Mouse (Mus musculus) hindbrain, embryonic 15.5 days (tissue): ENCODE data around the gene Il1rl1. TPM values are rescaled to one million over a fixed set of nuclear protein-coding genes. Genes with fewer than 3 reads are reported as not detected.

Experiments used
- ATAC-seq: fragments of 200-750 bp; cut with Nextera tagmentation; 2 replicates; pipeline ENCODE4 v1.8.0; 2017; ENCODE audit warnings: low read depth, moderate number of reproducible peaks, moderate TSS enrichment; ENCODE audit not compliant: low FRiP score
- H3K27ac ChIP-seq: fragments of 300-500 bp; sonication (generic); replicated peaks from 2 replicates; pipeline ENCODE4 v1.5.1; 2015; ENCODE audit warnings: mild to moderate bottlenecking, inconsistent platforms
- H3K27me3 ChIP-seq: fragments of 300-500 bp; sonication (generic); 2 replicates; pipeline ENCODE4 v1.6.1; 2015; ENCODE audit warnings: control low read depth, inconsistent platforms
- H3K36me3 ChIP-seq: fragments of 300-500 bp; sonication (generic); 2 replicates; pipeline ENCODE4 v1.6.1; 2015; ENCODE audit warnings: control low read depth, inconsistent platforms
- H3K4me1 ChIP-seq: fragments of 300-500 bp; sonication (generic); replicated peaks from 2 replicates; pipeline ENCODE4 v1.6.1; 2015; ENCODE audit warnings: control low read depth, inconsistent platforms
- H3K4me2 ChIP-seq: fragments of 300-500 bp; sonication (generic); 2 replicates; pipeline ENCODE4 v1.6.1; 2015; ENCODE audit warnings: moderate library complexity, mild to moderate bottlenecking, inconsistent platforms
- H3K4me3 ChIP-seq: fragments of 300-500 bp; sonication (generic); 2 replicates; pipeline ENCODE4 v1.5.1; 2015; ENCODE audit warnings: mild to moderate bottlenecking, inconsistent platforms
- H3K9ac ChIP-seq: fragments of 300-500 bp; sonication (generic); 2 replicates; pipeline ENCODE4 v1.6.1; 2015; ENCODE audit warnings: inconsistent platforms
- H3K9me3 ChIP-seq: fragments of 300-500 bp; sonication (generic); 2 replicates; pipeline ENCODE4 v1.6.1; 2016; ENCODE audit warnings: control low read depth, inconsistent platforms
- WGBS: fragments of 180-500 bp; shearing (Covaris S2); methylation state at CpG from one replicate; pipeline ENCODE4 v1.1.7; 2015; 5-methylcytosine and 5-hydroxymethylcytosine counted together
- polyA plus RNA-seq: library from polyadenylated mRNA; unstranded; fragments of >200 nt; fragmentation: Nextera tagmentation; extraction: Ambion mirVana; gene quantifications from 2 replicates; pipeline ENCODE4 v1.2.1, GENCODE M21; 2015

The Il1rl1 gene
- polyA plus RNA-seq: 0.05 TPM in 1 of 2 replicates, not detected in the other

DNA sequence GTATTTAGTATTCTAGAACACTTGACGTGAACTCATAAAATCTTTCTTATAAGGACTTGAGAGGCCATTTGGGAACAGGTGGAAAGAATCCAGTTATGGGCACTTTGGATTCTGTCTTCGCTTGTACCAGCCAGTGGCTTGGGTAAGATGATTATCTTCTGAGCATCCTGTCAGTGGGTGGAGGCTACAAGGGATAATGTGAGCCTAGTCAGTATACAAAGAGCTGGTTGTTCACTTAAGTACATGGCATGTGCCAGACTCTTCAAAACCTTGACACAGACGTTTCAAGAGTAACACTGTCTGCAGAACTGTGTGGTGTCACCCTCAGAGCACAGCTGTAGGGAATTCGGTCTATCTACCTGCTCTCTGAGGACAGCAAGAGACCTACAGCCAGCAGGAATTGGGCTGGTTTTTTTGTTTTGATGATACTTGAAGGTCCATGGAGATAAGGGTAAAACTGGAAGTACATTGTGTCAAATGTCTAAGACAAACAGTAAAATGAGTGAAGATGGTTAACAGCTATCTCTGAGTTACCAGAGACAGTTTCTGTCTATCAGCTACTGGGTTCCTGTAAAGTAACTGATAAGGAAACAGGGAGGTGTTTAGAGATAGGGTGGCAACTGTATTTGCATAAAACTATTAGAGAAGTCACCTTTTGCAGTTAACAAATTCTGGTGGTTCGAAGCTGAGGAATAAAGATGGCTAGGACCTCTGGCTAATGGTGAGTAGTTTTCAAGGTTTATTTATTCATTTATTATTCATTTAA, at the start of gene Il1rl1:
Gene Il1rl1, plus strand, starts transcription at position 661 of the 766 bp plus-strand sequence.
- Histone ChIP-seq H3K9ac (no peak within 1 kb of the TSS), H3K9me3 (no peaks in the 10 kb centered on the region), H3K4me1 (no peaks in the 10 kb centered on the region)

DNA sequence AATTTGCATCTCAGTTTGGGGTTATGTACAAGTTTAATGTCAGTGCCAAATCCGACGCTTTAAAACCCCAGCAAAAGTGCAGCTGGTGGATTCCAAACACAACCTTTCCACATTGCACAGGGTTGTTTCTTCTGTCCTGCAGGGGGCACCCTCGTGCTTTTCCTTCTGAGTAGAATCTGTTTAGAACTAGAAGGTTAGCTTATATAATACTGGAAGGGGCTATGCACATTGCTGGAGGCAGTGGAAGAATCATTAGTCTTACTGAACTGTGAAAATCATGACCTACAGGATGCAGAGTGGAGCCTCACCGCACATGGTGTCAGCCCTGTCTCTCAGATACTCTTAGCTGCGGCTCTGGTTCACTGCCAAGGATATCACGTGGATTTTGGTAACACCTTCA, 49.3 kb upstream of the Il1rl1 start:
- Histone ChIP-seq H3K4me1 (no peaks in the 10 kb centered on the region), H3K27ac (no peak overlapping the region), H3K4me2 (no peak overlapping the region), H3K4me3 (no peak overlapping the region), H3K36me3 (no peaks in the 10 kb centered on the region), H3K27me3 (0 out of 2 replicates have a peak, but pooled peaks cover 3% of the 10 kb centered on the region), H3K9ac (no peak overlapping the region), H3K9me3 (no peaks in the 10 kb centered on the region)
- WGBS: 57% methylated on average over 6 of the region's 6 CpGs
- no peak for ATAC-seq

More for the DNA sequence above, at the start of gene Il1rl1:
- no peaks in the 10 kb centered on the region for H3K27me3 ChIP-seq
- WGBS: 81% methylated on average over 5 of the region's 5 CpGs
- H3K36me3 ChIP-seq: no peaks in the 10 kb centered on the region
- H3K27ac ChIP-seq: no peak within 1 kb of the TSS
- no peak within 1 kb of the TSS for H3K4me3 ChIP-seq
- H3K4me2 ChIP-seq: no peak within 1 kb of the TSS
- ATAC-seq: no peak

DNA sequence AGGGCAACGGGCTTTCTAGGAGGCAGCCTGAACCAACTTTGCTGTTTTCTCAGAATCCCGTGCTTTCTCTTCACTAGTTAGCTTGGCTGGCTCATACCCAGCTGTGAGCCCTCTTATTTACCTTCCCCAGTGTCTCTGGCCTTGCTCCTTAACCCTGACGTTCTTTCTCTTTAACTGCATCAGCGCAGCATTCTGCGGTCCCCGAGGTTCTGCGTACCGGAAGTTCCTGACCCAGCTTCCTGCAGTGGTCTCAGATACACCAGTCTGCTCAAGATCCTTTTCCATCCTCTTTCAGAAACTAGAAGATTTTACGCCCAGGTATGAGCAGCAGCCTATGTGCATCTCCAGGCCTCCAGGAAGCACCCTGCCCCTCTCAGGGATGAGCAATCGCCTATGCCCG, 48.4 kb upstream of the Il1rl1 start:
- Histone ChIP-seq H3K36me3 (no peaks in the 10 kb centered on the region), H3K4me2 (no peak overlapping the region), H3K27me3 (0 out of 2 replicates have a peak, but pooled peaks cover 3% of the 10 kb centered on the region), H3K27ac (no peak overlapping the region), H3K9me3 (no peaks in the 10 kb centered on the region), H3K4me1 (no peaks in the 10 kb centered on the region), H3K4me3 (no peak overlapping the region), H3K9ac (no peak overlapping the region)
- 90% methylated on average over 11 of the region's 11 CpGs for WGBS
- ATAC-seq: no peak

DNA sequence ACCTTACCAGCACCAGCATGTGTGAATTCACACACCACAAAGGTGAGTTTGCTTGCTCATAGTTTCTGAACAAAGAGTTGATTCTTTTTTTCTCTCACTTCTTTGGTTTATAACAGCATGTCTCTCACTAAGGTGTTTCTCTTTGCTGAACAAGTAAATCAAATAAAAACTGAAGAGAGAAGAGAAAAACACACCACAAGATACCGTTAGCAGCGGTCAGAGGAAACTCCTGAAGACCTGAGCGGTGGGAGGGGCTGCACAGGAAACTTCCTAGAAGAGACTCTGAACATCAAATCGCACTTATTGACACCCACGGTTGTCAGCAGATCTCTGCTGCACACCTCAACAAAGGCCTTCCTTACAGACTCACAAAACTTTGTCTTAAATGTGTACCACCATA, 46.5 kb upstream of the Il1rl1 start:
- no peak for ATAC-seq
- 90% methylated on average over 5 of the region's 5 CpGs for WGBS
- H3K36me3 ChIP-seq: no peaks in the 10 kb centered on the region
- no peak overlapping the region for H3K4me3 ChIP-seq
- 0 out of 2 replicates have a peak, but pooled peaks cover 3% of the 10 kb centered on the region for H3K27me3 ChIP-seq
- no peaks in the 10 kb centered on the region for H3K4me1 ChIP-seq
- no peak overlapping the region for H3K27ac ChIP-seq
- no peak overlapping the region for H3K4me2 ChIP-seq
- H3K9ac ChIP-seq: no peak overlapping the region
- H3K9me3 ChIP-seq: no peaks in the 10 kb centered on the region

DNA sequence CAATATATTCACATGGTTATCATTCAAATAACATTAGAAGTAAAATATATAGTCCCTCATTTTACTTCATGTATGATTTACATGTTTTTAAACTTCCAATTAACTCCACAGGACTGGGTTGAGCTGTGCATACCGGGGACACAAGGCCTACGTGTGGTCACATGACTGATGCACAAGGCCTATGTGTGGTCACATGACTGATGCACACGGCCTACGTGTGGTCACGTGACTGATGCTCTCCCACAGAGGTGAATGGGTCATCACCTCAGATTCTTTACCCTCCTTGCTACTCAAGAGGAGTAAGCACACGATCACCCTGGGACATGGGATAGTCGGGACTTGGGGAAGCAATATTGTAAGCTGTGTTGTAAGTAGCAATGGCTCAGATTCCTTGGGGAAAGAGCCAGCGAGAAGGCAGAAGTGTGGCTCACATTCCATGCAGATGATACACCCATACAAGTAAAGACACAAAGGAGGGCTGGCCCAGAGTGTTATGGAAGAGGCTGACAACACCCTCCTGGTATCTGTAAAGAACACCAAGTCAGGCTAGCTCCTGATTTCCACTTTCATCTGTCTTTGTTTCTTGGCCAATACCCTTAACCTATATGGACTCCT, 44.3 kb upstream of the Il1rl1 start:
- Histone ChIP-seq H3K9ac (no peak overlapping the region), H3K4me1 (no peaks in the 10 kb centered on the region), H3K9me3 (no peaks in the 10 kb centered on the region), H3K27ac (no peak overlapping the region), H3K27me3 (no peaks in the 10 kb centered on the region), H3K4me2 (no peak overlapping the region), H3K36me3 (no peaks in the 10 kb centered on the region), H3K4me3 (no peak overlapping the region)
- WGBS: 92% methylated on average over 8 of the region's 8 CpGs
- no peak for ATAC-seq

DNA sequence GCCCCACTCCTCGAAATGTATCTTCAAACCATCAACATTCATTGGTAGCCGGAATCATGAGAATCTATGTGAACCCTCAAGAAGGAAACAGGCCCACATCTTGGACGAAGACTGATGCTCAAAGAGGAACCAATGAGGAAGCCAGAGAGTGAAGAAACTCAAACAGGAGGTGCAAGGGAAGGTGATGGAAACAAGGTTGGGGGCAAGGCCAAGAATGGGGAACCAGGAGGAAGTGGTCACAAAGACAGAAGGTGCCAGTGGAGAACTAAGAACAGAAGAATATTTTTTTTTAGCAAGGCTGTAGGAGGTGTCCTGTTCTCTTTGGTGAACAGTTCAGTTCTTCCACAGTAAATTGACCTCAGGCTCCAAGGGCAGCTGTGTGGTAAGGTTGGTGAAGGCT, 38.0 kb upstream of the Il1rl1 start:
- Histone ChIP-seq H3K4me2 (no peak overlapping the region), H3K27me3 (no peaks in the 10 kb centered on the region), H3K9ac (no peak overlapping the region), H3K4me3 (no peak overlapping the region), H3K36me3 (no peaks in the 10 kb centered on the region), H3K9me3 (no peaks in the 10 kb centered on the region), H3K27ac (no peak overlapping the region), H3K4me1 (no peaks in the 10 kb centered on the region)
- ATAC-seq: no peak
- 93% methylated on average over 3 of the region's 3 CpGs for WGBS

DNA sequence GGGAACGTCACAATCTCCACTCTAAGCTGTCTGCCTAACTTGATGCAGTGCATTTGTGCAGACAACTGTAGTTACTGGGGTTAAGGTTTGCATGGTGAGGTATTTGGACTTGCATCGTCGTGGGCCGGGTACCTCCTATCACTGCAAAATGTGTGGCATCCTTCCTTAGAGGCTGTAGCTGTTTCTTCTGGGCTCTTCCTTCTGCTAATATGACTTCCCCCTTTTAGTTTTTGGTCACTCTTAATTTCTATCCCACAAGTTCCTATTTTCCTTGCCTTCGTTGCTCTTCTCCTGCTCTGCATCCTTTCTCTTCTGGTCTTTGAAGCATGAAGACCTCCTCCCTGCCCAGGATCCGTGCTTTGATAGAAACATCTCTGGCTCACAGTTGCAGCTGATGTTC, 36.8 kb upstream of the Il1rl1 start:
- H3K9ac ChIP-seq: no peak overlapping the region
- no peak overlapping the region for H3K27ac ChIP-seq
- no peaks in the 10 kb centered on the region for H3K4me1 ChIP-seq
- H3K36me3 ChIP-seq: no peaks in the 10 kb centered on the region
- 84% methylated on average over 6 of the region's 6 CpGs for WGBS
- no peak overlapping the region for H3K4me2 ChIP-seq
- H3K4me3 ChIP-seq: no peak overlapping the region
- H3K27me3 ChIP-seq: no peaks in the 10 kb centered on the region
- no peak for ATAC-seq
- H3K9me3 ChIP-seq: no peaks in the 10 kb centered on the region

DNA sequence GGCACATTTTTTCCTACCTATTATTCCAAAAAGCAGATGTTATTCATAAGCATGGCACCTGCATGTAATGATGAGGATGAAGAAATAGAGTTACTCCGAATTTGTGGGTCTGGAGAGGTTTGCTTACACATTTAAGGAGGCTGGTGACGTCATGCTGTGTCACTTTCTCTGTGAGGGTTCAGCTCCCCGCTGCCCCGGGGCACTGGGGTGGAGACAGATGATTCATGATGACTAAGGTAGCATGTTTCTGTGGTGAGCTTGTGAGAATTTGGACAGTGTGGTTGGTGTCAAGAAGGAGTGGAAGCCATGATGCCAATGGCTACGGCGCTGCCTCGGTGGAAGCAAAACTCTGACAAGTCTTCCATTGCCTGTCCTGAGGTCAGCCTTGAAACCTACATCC, 36.2 kb upstream of the Il1rl1 start:
- H3K36me3 ChIP-seq: no peaks in the 10 kb centered on the region

DNA sequence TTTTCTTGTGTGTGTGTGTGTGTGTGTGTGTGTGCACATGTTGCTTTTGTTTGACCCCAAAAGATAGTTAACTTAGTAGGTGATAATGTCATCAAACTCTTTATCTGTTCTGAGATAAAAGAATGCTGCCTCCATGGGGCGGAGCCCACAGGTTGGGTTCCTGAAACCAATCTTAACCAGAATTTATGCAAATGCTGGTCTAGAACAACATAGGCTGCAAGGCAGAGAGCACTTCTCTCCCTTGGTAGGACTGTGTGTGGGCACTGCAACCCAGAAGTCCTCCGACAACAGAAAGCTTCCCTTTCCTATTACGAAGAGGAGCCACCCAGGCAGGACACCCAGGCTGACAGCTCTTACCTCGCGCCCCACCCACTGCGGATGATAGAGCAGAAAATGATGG, 29.7 kb upstream of the Il1rl1 start:
- H3K27me3 ChIP-seq: no peaks in the 10 kb centered on the region
- no peak overlapping the region for H3K4me2 ChIP-seq
- no peak for ATAC-seq
- H3K9ac ChIP-seq: no peak overlapping the region
- no peaks in the 10 kb centered on the region for H3K4me1 ChIP-seq
- no peak overlapping the region for H3K4me3 ChIP-seq
- no peaks in the 10 kb centered on the region for H3K9me3 ChIP-seq
- no peak overlapping the region for H3K27ac ChIP-seq
- H3K36me3 ChIP-seq: no peaks in the 10 kb centered on the region
- 98% methylated on average over 6 of the region's 6 CpGs for WGBS

More for the DNA sequence above, 36.2 kb upstream of the Il1rl1 start:
- no peak for ATAC-seq
- no peaks in the 10 kb centered on the region for H3K4me1 ChIP-seq
- no peak overlapping the region for H3K27ac ChIP-seq
- no peaks in the 10 kb centered on the region for H3K27me3 ChIP-seq
- 89% methylated on average over 7 of the region's 7 CpGs for WGBS
- no peaks in the 10 kb centered on the region for H3K9me3 ChIP-seq
- no peak overlapping the region for H3K4me2 ChIP-seq
- no peak overlapping the region for H3K9ac ChIP-seq
- no peak overlapping the region for H3K4me3 ChIP-seq

DNA sequence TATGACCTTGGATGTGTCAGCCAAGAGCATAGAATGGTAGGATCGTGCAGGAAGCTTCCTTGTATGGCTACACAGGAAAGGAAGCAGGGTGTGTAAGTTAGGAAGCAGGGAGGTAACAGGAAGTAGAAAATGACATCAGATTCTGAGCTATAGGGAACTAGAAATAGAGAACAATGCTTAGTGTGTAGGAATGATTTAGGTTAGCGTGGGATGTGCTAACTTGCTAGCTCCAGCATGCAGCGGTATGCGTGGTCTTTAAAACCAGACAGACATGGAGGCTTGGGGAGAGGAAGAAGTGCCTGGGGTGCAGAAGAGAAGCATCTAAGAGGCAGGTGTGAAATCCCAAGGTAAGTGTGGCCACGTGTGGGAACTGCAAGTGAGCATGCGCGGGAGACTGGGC, 24.7 kb upstream of the Il1rl1 start:
- H3K36me3 ChIP-seq: no peaks in the 10 kb centered on the region
- no peaks in the 10 kb centered on the region for H3K4me1 ChIP-seq
- H3K9me3 ChIP-seq: no peaks in the 10 kb centered on the region
- H3K4me3 ChIP-seq: no peak overlapping the region
- no peaks in the 10 kb centered on the region for H3K27me3 ChIP-seq
- no peak overlapping the region for H3K9ac ChIP-seq
- no peak overlapping the region for H3K27ac ChIP-seq
- no peak for ATAC-seq
- WGBS: 88% methylated on average over 7 of the region's 7 CpGs
- no peak overlapping the region for H3K4me2 ChIP-seq

DNA sequence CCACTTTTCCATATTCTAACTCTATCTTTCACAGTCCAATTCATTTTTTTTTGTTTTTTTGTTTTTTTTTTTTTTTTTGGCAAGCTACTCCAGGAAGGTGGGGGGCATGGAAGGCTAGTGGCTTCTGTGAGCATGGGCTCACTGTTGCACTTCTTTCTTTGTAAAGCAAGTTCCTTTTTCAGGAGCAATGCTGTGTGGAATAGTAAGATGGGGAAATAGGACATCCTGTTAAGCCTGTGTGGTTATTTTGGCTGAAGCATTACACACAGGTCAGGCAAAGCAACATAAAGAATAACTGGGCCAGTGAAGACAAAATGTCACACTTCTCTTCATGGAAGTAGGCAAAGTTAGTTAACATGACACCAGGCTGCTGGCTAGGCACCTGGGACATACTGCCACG, 19.5 kb upstream of the Il1rl1 start:
- no peak overlapping the region for H3K4me2 ChIP-seq
- no peak overlapping the region for H3K4me3 ChIP-seq
- no peak for ATAC-seq
- H3K27ac ChIP-seq: no peak overlapping the region
- H3K4me1 ChIP-seq: no peaks in the 10 kb centered on the region
- H3K36me3 ChIP-seq: no peaks in the 10 kb centered on the region
- H3K9ac ChIP-seq: no peak overlapping the region
- no peaks in the 10 kb centered on the region for H3K9me3 ChIP-seq
- WGBS: 52% methylated on average over 1 of the region's 1 CpGs
- H3K27me3 ChIP-seq: no peaks in the 10 kb centered on the region

DNA sequence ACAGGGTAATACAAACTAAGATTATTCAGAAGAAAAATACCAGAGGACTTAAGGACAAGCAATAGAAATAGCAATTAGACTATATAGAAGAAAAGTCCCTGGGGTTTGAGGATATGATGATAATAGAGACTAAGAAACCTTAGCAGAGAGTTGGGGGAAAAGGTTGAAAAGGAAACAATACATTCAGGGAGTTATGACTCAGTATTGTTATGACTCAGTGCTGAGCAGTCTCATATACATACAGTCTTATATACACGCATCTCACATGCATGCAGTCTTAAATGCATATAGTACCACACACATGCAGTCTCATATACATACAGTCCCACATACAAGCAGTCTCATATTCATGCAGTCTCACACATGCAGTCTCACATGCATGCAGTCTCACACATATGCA, 16.3 kb upstream of the Il1rl1 start:
- 95% methylated on average over 1 of the region's 1 CpGs for WGBS
- Histone ChIP-seq H3K4me1 (no peaks in the 10 kb centered on the region), H3K27ac (no peak overlapping the region), H3K9me3 (no peaks in the 10 kb centered on the region), H3K9ac (no peak overlapping the region), H3K27me3 (no peaks in the 10 kb centered on the region), H3K4me2 (no peak overlapping the region), H3K36me3 (no peaks in the 10 kb centered on the region), H3K4me3 (no peak overlapping the region)
- no peak for ATAC-seq
